Mouse (Mus musculus) olfactory bulb, adult 2 months (tissue): Measurements from ENCODE around the gene Mical3.

Source experiments
- CTCF ChIP-seq: fragments of 200-500 bp; IDR thresholded peaks from 2 replicates; pipeline ENCODE4 v1.5.1; 2012; ENCODE audit warnings: low read depth, mild to moderate bottlenecking, low read length, moderate library complexity; ENCODE audit not compliant: insufficient read depth
- POLR2A ChIP-seq: fragments of 200-500 bp; IDR thresholded peaks from 2 replicates; pipeline ENCODE4 v1.6.1; 2012; ENCODE audit warnings: mild to moderate bottlenecking, low read depth, low read length, moderate library complexity; ENCODE audit not compliant: insufficient read depth

GRCm38 (mm10) chr6:120903961-120904360, 226.8 kb downstream of the Mical3 start:
- TF ChIP-seq CTCF (no peak), POLR2A (no peak)
